8 mouse cellular contexts compared by ENCODE assay signal in the genomic region with DNA sequence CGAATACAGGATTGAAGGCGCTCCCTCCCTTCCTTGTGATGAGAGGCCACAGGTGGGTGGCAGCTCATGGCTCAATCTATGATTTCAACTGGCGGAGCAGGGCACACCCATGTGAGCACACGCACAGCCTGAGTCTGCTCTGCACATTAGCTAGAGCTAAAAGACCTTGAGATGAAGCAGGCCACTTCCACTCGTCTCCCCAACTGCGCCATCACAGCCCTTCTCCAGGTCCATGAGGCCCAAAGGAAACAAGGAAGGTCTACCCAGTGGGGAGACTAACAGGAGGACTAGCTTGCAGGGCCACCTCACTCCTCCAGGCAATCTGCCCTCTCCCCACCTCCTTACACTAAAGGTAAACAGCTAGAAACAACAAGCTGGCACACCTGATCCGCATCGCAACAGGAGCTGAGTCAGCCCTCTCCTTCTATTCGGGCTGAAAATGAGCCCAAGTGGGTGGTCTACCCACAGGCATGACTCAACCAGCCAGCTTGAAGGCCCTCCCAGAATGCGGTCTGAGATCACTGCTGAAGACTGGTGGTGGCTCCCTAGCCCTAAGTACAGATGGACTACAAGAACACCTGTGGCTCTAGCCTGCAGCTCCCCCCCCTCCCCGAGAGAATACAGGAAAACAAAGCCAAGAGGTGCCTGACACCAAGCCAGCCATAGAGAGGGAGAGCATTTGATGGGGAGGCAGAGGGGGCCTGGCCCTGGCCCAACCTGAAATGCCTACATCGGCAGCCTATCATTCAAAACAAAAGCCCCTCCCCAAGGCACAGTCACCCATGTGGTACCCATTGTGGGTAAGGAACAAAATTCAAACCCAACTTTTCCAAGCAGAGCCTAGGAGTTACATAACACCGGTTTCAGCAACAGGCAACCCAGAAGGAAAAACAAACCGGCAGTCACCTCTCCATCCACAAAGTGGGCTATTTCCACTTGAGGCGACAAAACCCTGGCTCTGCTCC. TPM values are rescaled to one million over a fixed set of nuclear protein-coding genes. Genes with fewer than 3 reads are reported as not detected.
DNase-seq lines count a peak whose midpoint lies in the region; ATAC-seq and TF ChIP-seq lines count a peak whose summit lies in the region.

No protein-coding gene starts in this region.

- no peak for DNase-seq in heart, adult 8-10 months (ENCODE audit: low spot score)
- peak; percentile 31 for DNase-seq in CD4-positive helper T cell, adult 2 months (ENCODE audit: low read depth, low spot score)
- peak; percentile 32 for DNase-seq in embryonic facial prominence, embryonic 11.5 days (ENCODE audit: low spot score)
- DNase-seq in frontal cortex, postnatal 36 days (ENCODE audit: low spot score in 2 of 2): no peak
- no peak for DNase-seq in urinary bladder, postnatal 4 days (ENCODE audit: low spot score in 2 of 2)

- H3K27me3 ChIP-seq in heart, embryonic 14.5 days (ENCODE audit: control insufficient read depth, insufficient read depth, low read length): no peaks in the 10 kb centered on the region
- no peaks in the 10 kb centered on the region for H3K27me3 ChIP-seq in embryonic facial prominence, embryonic 11.5 days (ENCODE audit: control insufficient read depth, insufficient read depth, low read length)
- no peaks in the 10 kb centered on the region for H3K27me3 ChIP-seq in intestine, embryonic 15.5 days (replicated peaks)
- no peaks in the 10 kb centered on the region for H3K27me3 ChIP-seq in myocyte (ENCODE audit: control insufficient read depth, insufficient read depth, insufficient read length)

- no peak for TF ChIP-seq POLR2A in myocyte (IDR thresholded peaks at IDR 0.05; ENCODE audit: insufficient read length, low read depth)

- H3ac ChIP-seq in myocyte (ENCODE audit: control insufficient read depth, insufficient read length): no peak overlapping the region

- H3K27ac ChIP-seq in heart, embryonic 14.5 days (replicated peaks in 1 of 2; ENCODE audit: control insufficient read depth in 1 of 2, insufficient read depth in 1 of 2, low read depth in 2 of 2, low read length in 2 of 2): no peak overlapping the region
- no peak overlapping the region for H3K27ac ChIP-seq in embryonic facial prominence, embryonic 11.5 days (replicated peaks; ENCODE audit: low read depth, low read length)
- 0 out of 2 replicates have a peak overlapping the region, but pooled peaks have one; percentile 2 for H3K27ac ChIP-seq in intestine, embryonic 15.5 days

- peaks cover 31% of the 10 kb centered on the region for H3K36me3 ChIP-seq in heart, embryonic 14.5 days (ENCODE audit: control insufficient read depth, insufficient read depth, low read length)
- no peaks in the 10 kb centered on the region; the same call in 1 of the 2 replicates for H3K36me3 ChIP-seq in embryonic facial prominence, embryonic 11.5 days (replicated peaks; ENCODE audit: control insufficient read depth, insufficient read depth, low read depth, low read length)
- peaks cover 16% of the 10 kb centered on the region; the same call in 1 of the 2 replicates for H3K36me3 ChIP-seq in intestine, embryonic 15.5 days
- no peaks in the 10 kb centered on the region for H3K36me3 ChIP-seq in myocyte (ENCODE audit: control insufficient read depth, insufficient read depth)

- H3K4me2 ChIP-seq in heart, embryonic 14.5 days (ENCODE audit: low read length): peak overlapping the region; percentile 99
- H3K4me2 ChIP-seq in embryonic facial prominence, embryonic 11.5 days (ENCODE audit: low read depth, low read length): peak overlapping the region; percentile 95
- H3K4me2 ChIP-seq in intestine, embryonic 15.5 days (replicated peaks): peak overlapping the region; percentile 90
- peak overlapping the region; percentile 99 for H3K4me2 ChIP-seq in myocyte (ENCODE audit: low read depth)

- peaks cover 66% of the 10 kb centered on the region for H3K79me2 ChIP-seq in myocyte (ENCODE audit: control insufficient read depth, insufficient read depth)

- peak overlapping the region; percentile 98 for H3K9ac ChIP-seq in heart, embryonic 14.5 days (ENCODE audit: low read length)
- peak overlapping the region; percentile 97 for H3K9ac ChIP-seq in embryonic facial prominence, embryonic 11.5 days (replicated peaks; ENCODE audit: low read length)
- H3K9ac ChIP-seq in intestine, embryonic 15.5 days: peak overlapping the region; percentile 96

- peak overlapping the region; percentile 80 to 99 for H3K4me3 ChIP-seq in heart, embryonic 14.5 days (ENCODE audit: control insufficient read depth in 1 of 2, insufficient read depth in 1 of 2, low read depth in 1 of 2, low read length in 2 of 2)
- peak overlapping the region; percentile 100 for H3K4me3 ChIP-seq in embryonic facial prominence, embryonic 11.5 days (ENCODE audit: low read depth, low read length)
- H3K4me3 ChIP-seq in intestine, embryonic 15.5 days (replicated peaks): peak overlapping the region; percentile 96
- peak overlapping the region; percentile 59 for H3K4me3 ChIP-seq in myocyte

- peaks cover 27 to 34% of the 10 kb centered on the region in 2 experiments for H3K4me1 ChIP-seq in heart, embryonic 14.5 days (ENCODE audit: control insufficient read depth in 2 of 2, insufficient read depth in 2 of 2, low read length in 2 of 2)
- H3K4me1 ChIP-seq in embryonic facial prominence, embryonic 11.5 days (ENCODE audit: control insufficient read depth, insufficient read depth, low read length): peaks cover 8% of the 10 kb centered on the region
- H3K4me1 ChIP-seq in intestine, embryonic 15.5 days (replicated peaks): peaks cover 50% of the 10 kb centered on the region

- no peak for ATAC-seq in heart, embryonic 14.5 days (ENCODE audit: insufficient number of reproducible peaks, insufficient read depth, low FRiP score, low read depth)
- ATAC-seq in embryonic facial prominence, embryonic 11.5 days (replicated peaks; ENCODE audit: insufficient number of reproducible peaks, low FRiP score, low TSS enrichment, low read depth): no peak
- ATAC-seq in intestine, embryonic 15.5 days: no peak

- H3K9me3 ChIP-seq in heart, embryonic 14.5 days (ENCODE audit: control insufficient read depth, low read length): no peaks in the 10 kb centered on the region
- no peaks in the 10 kb centered on the region for H3K9me3 ChIP-seq in embryonic facial prominence, embryonic 11.5 days (replicated peaks; ENCODE audit: control insufficient read depth, low read length)
- no peaks in the 10 kb centered on the region for H3K9me3 ChIP-seq in intestine, embryonic 15.5 days

- 50% methylated on average over 15 of the region's 15 CpGs for WGBS in heart, embryonic 14.5 days
- 55% methylated on average over 15 of the region's 15 CpGs for whole genome bisulfite sequencing in embryonic facial prominence, embryonic 11.5 days
- WGBS in intestine, embryonic 15.5 days: 34% methylated on average over 15 of the region's 15 CpGs

TF ChIP-seq in myocyte, 11 proteins besides CTCF, POLR2A, EP300 and RAD21:
- TF ChIP-seq MAX (IDR thresholded peaks at IDR 0.05; ENCODE audit: low read depth) (no peak), MYOD1 (IDR thresholded peaks at IDR 0.05; ENCODE audit: control insufficient read depth in 1 of 3, insufficient read length in 2 of 3, low read depth in 2 of 3) (no peak), USF1 (IDR thresholded peaks at IDR 0.05; ENCODE audit: low read depth) (no peak), POLR2AphosphoS2 (IDR thresholded peaks at IDR 0.05; ENCODE audit: insufficient read length, low read depth) (no peak), E2F4 (IDR thresholded peaks at IDR 0.05; ENCODE audit: insufficient read depth) (no peak), MYOG (IDR thresholded peaks at IDR 0.05; ENCODE audit: control insufficient read depth in 1 of 3, insufficient read depth in 1 of 3, insufficient read length in 2 of 3, low read depth in 2 of 3) (no peak), REST (IDR thresholded peaks at IDR 0.05; ENCODE audit: insufficient read depth, insufficient read length) (no peak), TCF12 (IDR thresholded peaks at IDR 0.05; ENCODE audit: insufficient read depth, poor library complexity, severe bottlenecking) (no peak)

RNA-seq across cellular contexts. Expression of a gene that starts 1.8 kb away (rescaled TPM):
- 14.2 and 18.1 TPM in 2 replicates for polyA plus RNA-seq in heart, embryonic 14.5 days (2014; fragmentation: Nextera tagmentation; extraction: Ambion mirVana)
- total RNA-seq in heart, adult 8-10 months (2022): 10 to 100 TPM; 46.7 to 48.8 (median 47.5) TPM
- polyA plus RNA-seq in embryonic facial prominence, embryonic 11.5 days (2014; fragmentation: Nextera tagmentation; extraction: Ambion mirVana): 20.4 and 21.0 TPM in 2 replicates
- 14.6 and 15.7 TPM in 2 replicates for polyA plus RNA-seq in intestine, embryonic 15.5 days (2015; fragmentation: Nextera tagmentation; extraction: Ambion mirVana)
- polyA plus RNA-seq in myocyte (2012; fragmentation: generic; extraction: Trizol): 35.8 TPM

RNA-seq across cellular contexts. Expression of a gene that starts 21.7 kb away (rescaled TPM):
- polyA plus RNA-seq in heart, embryonic 14.5 days (2014; fragmentation: Nextera tagmentation; extraction: Ambion mirVana): 0.57 TPM in 1 of 2 replicates, not detected in the other
- total RNA-seq in heart, adult 8-10 months (2022): under 1 TPM in 3 of 4 experiments, not detected in 1; 0.23 to 0.85 (median 0.41) TPM
- polyA plus RNA-seq in embryonic facial prominence, embryonic 11.5 days (2014; fragmentation: Nextera tagmentation; extraction: Ambion mirVana): 0.22 and 3.1 TPM in 2 replicates
- 0.38 and 1.4 TPM in 2 replicates for polyA plus RNA-seq in intestine, embryonic 15.5 days (2015; fragmentation: Nextera tagmentation; extraction: Ambion mirVana)
- 2.6 TPM for polyA plus RNA-seq in myocyte (2012; fragmentation: generic; extraction: Trizol)

RNA-seq across cellular contexts. Expression of a gene that starts 22.0 kb away (rescaled TPM):
- polyA plus RNA-seq in heart, embryonic 14.5 days (2014; fragmentation: Nextera tagmentation; extraction: Ambion mirVana): 3.0 and 4.6 TPM in 2 replicates
- 1 to 10 TPM; 4.7 to 7.7 (median 6.2) TPM for total RNA-seq in heart, adult 8-10 months (2022)
- polyA plus RNA-seq in embryonic facial prominence, embryonic 11.5 days (2014; fragmentation: Nextera tagmentation; extraction: Ambion mirVana): 0.17 TPM in 1 of 2 replicates, not detected in the other
- polyA plus RNA-seq in intestine, embryonic 15.5 days (2015; fragmentation: Nextera tagmentation; extraction: Ambion mirVana): 0.39 and 0.82 TPM in 2 replicates
- 0.05 TPM for polyA plus RNA-seq in myocyte (2012; fragmentation: generic; extraction: Trizol)

RNA-seq across cellular contexts. Expression of a gene that starts 35.7 kb away (rescaled TPM):
- polyA plus RNA-seq in heart, embryonic 14.5 days (2014; fragmentation: Nextera tagmentation; extraction: Ambion mirVana): 1.8 and 2.3 TPM in 2 replicates
- total RNA-seq in heart, adult 8-10 months (2022): under 1 TPM; 0.14 to 0.53 (median 0.38) TPM
- polyA plus RNA-seq in embryonic facial prominence, embryonic 11.5 days (2014; fragmentation: Nextera tagmentation; extraction: Ambion mirVana): 3.9 and 4.0 TPM in 2 replicates
- polyA plus RNA-seq in intestine, embryonic 15.5 days (2015; fragmentation: Nextera tagmentation; extraction: Ambion mirVana): 3.6 TPM in 2 replicates
- 4.4 TPM for polyA plus RNA-seq in myocyte (2012; fragmentation: generic; extraction: Trizol)

RNA-seq across cellular contexts. Expression of a gene that starts 49.0 kb away (rescaled TPM):
- polyA plus RNA-seq in heart, embryonic 14.5 days (2014; fragmentation: Nextera tagmentation; extraction: Ambion mirVana): 294 and 319 TPM in 2 replicates
- total RNA-seq in heart, adult 8-10 months (2022): 100 to 1,000 TPM; 148 to 165 (median 161) TPM
- polyA plus RNA-seq in embryonic facial prominence, embryonic 11.5 days (2014; fragmentation: Nextera tagmentation; extraction: Ambion mirVana): 220 and 271 TPM in 2 replicates
- polyA plus RNA-seq in intestine, embryonic 15.5 days (2015; fragmentation: Nextera tagmentation; extraction: Ambion mirVana): 331 and 429 TPM in 2 replicates
- polyA plus RNA-seq in myocyte (2012; fragmentation: generic; extraction: Trizol): 236 TPM

Comparison
In these comparisons a context has a peak if more than half of its experiments do, and no peak if none do; other contexts are left out.
1. DNase-seq: peak in CD4-positive helper T cell, adult 2 months (single experiment) and embryonic facial prominence, embryonic 11.5 days (single experiment); none in heart, adult 8-10 months (single experiment), frontal cortex, postnatal 36 days (0 of 2) and urinary bladder, postnatal 4 days (0 of 2).
2. Peak in every context shown above with its lines, with median percentiles within 50 percentile points of each other: H3K4me2 ChIP-seq, H3K4me3 ChIP-seq and H3K9ac ChIP-seq.